Mouse (Mus musculus): ENCODE results near the gene Enox1. TPM values are rescaled to one million over a fixed set of nuclear protein-coding genes. Genes with fewer than 3 reads are reported as not detected.

The Enox1 gene
- total and polyA plus RNA-seq, 3 experiments = not detected

GRCm38 (mm10) chr14:77580937-77581270 is 424.3 kb downstream of the Enox1 start:
- H3K27ac ChIP-seq (ENCODE audit: insufficient read depth, low read depth) = no peak overlapping the region
- no peaks in the 10 kb centered on the region for H3K36me3 ChIP-seq (replicated peaks in 1 of 2; ENCODE audit: control insufficient read depth in 1 of 2, insufficient read depth in 1 of 2, low read length in 1 of 2)
- H3K27me3 ChIP-seq (replicated peaks) = no peaks in the 10 kb centered on the region
- DNase-seq (ENCODE audit: extremely low read depth) = no peak
- H3K9me3 ChIP-seq (replicated peaks; ENCODE audit: low read length) = peaks cover 84% of the 10 kb centered on the region
- no peak overlapping the region for H3K9ac ChIP-seq (ENCODE audit: insufficient read depth, low read depth)
- H3K4me2 ChIP-seq (ENCODE audit: insufficient read depth, low read depth, poor library complexity, severe bottlenecking) = no peak overlapping the region
- in situ Hi-C loops (cut with MboI; ENCODE audit: low pct_ligation_motif_present, low pct_unique_long_range_greater_than_20kb, low sequenced_read_pairs) (no loop called here), dilution Hi-C loops (cut with MboI; ENCODE audit: extremely low pct_ligation_motif_present, extremely low pct_unique_long_range_greater_than_20kb, low sequenced_read_pairs) (no loop called here)
- TF ChIP-seq ZNF384 (IDR thresholded peaks at IDR 0.05; ENCODE audit: low read depth, low read length) (no peak), USF1 (IDR thresholded peaks at IDR 0.05; ENCODE audit: low read depth, low read length) (no peak), IRF4 (IDR thresholded peaks at IDR 0.05; ENCODE audit: low read depth, low read length) (no peak), TBP (conservative IDR thresholded peaks at IDR 0.05; ENCODE audit: low read depth, low read length) (no peak), MXI1 (IDR thresholded peaks at IDR 0.05; ENCODE audit: low read depth, low read length) (no peak), ZC3H11A (IDR thresholded peaks at IDR 0.05; ENCODE audit: low read depth, low read length) (no peak), E2F4 (IDR thresholded peaks at IDR 0.05; ENCODE audit: insufficient replicate concordance, low read depth, low read length) (no peak), CHD2 (IDR thresholded peaks at IDR 0.05; ENCODE audit: low read length) (no peak)
- H3K4me1 ChIP-seq (ENCODE audit: control insufficient read depth in 1 of 2, insufficient read depth in 2 of 2) = no peaks in the 10 kb centered on the region
- no peak overlapping the region for H3K4me3 ChIP-seq (replicated peaks in 1 of 3; ENCODE audit: low read depth in 2 of 3, low read length in 2 of 3, poor library complexity in 1 of 3)
- no peaks in the 10 kb centered on the region for H3K79me2 ChIP-seq (replicated peaks; ENCODE audit: control insufficient read depth, extremely low read depth, insufficient read depth, poor library complexity, severe bottlenecking)

GRCm38 (mm10) chr14:77581616-77582015 is 425.1 kb downstream of the Enox1 start:
- no peak overlapping the region for H3K9ac ChIP-seq (ENCODE audit: insufficient read depth, low read depth)
- peaks cover 86% of the 10 kb centered on the region for H3K9me3 ChIP-seq (replicated peaks; ENCODE audit: low read length)
- H3K27ac ChIP-seq (ENCODE audit: insufficient read depth, low read depth) = no peak overlapping the region
- no peaks in the 10 kb centered on the region for H3K36me3 ChIP-seq (replicated peaks in 1 of 2; ENCODE audit: control insufficient read depth in 1 of 2, insufficient read depth in 1 of 2, low read length in 1 of 2)
- TF ChIP-seq JUND (conservative IDR thresholded peaks at IDR 0.05; ENCODE audit: low read depth, low read length) (no peak), IRF4 (IDR thresholded peaks at IDR 0.05; ENCODE audit: low read depth, low read length) (no peak), TBP (conservative IDR thresholded peaks at IDR 0.05; ENCODE audit: low read depth, low read length) (no peak), MAZ (IDR thresholded peaks at IDR 0.05; ENCODE audit: low read depth, low read length) (no peak), ELF1 (IDR thresholded peaks at IDR 0.05; ENCODE audit: low read depth, low read length) (no peak)
- H3K4me3 ChIP-seq (replicated peaks in 1 of 3; ENCODE audit: low read depth in 2 of 3, low read length in 2 of 3, poor library complexity in 1 of 3) = no peak overlapping the region
- H3K79me2 ChIP-seq (replicated peaks; ENCODE audit: control insufficient read depth, extremely low read depth, insufficient read depth, poor library complexity, severe bottlenecking) = no peaks in the 10 kb centered on the region
- H3K27me3 ChIP-seq (replicated peaks) = no peaks in the 10 kb centered on the region
- no peak overlapping the region for H3K4me2 ChIP-seq (ENCODE audit: insufficient read depth, low read depth, poor library complexity, severe bottlenecking)
- in situ Hi-C loops (cut with MboI; ENCODE audit: low pct_ligation_motif_present, low pct_unique_long_range_greater_than_20kb, low sequenced_read_pairs) = no loop called here
- no peak for DNase-seq (ENCODE audit: extremely low read depth)
- no peaks in the 10 kb centered on the region for H3K4me1 ChIP-seq (ENCODE audit: control insufficient read depth in 1 of 2, insufficient read depth in 2 of 2)
- dilution Hi-C loops (cut with MboI; ENCODE audit: extremely low pct_ligation_motif_present, extremely low pct_unique_long_range_greater_than_20kb, low sequenced_read_pairs) = no loop called here

DNA sequence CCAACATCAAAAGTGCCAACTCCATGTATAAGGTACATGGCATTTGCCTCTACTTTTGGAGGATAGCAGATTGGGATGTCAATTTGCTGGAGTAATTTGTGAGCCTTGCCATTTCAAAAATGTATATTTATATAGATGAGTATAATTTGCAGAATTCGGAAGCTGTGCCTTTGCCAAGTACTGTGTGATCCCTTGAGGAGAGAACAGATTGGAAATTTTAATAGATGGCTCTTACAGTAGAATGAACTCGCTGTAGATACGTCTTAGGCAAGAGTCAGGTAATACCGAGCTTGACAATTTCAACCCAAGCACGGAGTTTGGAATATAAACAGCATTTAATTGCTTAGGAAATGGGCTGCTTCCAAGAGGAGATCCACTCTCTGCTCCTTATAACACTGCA is 427.9 kb downstream of the Enox1 start:
- H3K27ac ChIP-seq (ENCODE audit: insufficient read depth, low read depth) = no peak overlapping the region
- no peak overlapping the region for H3K9ac ChIP-seq (ENCODE audit: insufficient read depth, low read depth)
- dilution Hi-C loops (cut with MboI; ENCODE audit: extremely low pct_ligation_motif_present, extremely low pct_unique_long_range_greater_than_20kb, low sequenced_read_pairs) (no loop called here), in situ Hi-C loops (cut with MboI; ENCODE audit: low pct_ligation_motif_present, low pct_unique_long_range_greater_than_20kb, low sequenced_read_pairs) (no loop called here)
- H3K9me3 ChIP-seq (replicated peaks; ENCODE audit: low read length) = peaks cover 77% of the 10 kb centered on the region
- no peak overlapping the region for H3K4me3 ChIP-seq (replicated peaks in 1 of 3; ENCODE audit: low read depth in 2 of 3, low read length in 2 of 3, poor library complexity in 1 of 3)
- no peaks in the 10 kb centered on the region for H3K4me1 ChIP-seq (ENCODE audit: control insufficient read depth in 1 of 2, insufficient read depth in 2 of 2)
- no peak overlapping the region for H3K4me2 ChIP-seq (ENCODE audit: insufficient read depth, low read depth, poor library complexity, severe bottlenecking)
- DNase-seq (ENCODE audit: extremely low read depth) = no peak
- H3K36me3 ChIP-seq (replicated peaks in 1 of 2; ENCODE audit: control insufficient read depth in 1 of 2, insufficient read depth in 1 of 2, low read length in 1 of 2) = no peaks in the 10 kb centered on the region
- no peaks in the 10 kb centered on the region for H3K27me3 ChIP-seq (replicated peaks)
- no peak for TF ChIP-seq UBTF (IDR thresholded peaks at IDR 0.05; ENCODE audit: low read depth, low read length)
- TF ChIP-seq MXI1 (IDR thresholded peaks at IDR 0.05; ENCODE audit: low read depth, low read length) = no peak
- no peak for TF ChIP-seq NRF1 (IDR thresholded peaks at IDR 0.05; ENCODE audit: low read depth, low read length)
- no peak for TF ChIP-seq MAZ (IDR thresholded peaks at IDR 0.05; ENCODE audit: low read depth, low read length)
- TF ChIP-seq ZNF384 (IDR thresholded peaks at IDR 0.05; ENCODE audit: low read depth, low read length) = no peak
- TF ChIP-seq ZMIZ1 (IDR thresholded peaks at IDR 0.05; ENCODE audit: low read depth, low read length) = no peak
- TF ChIP-seq KAT2A (IDR thresholded peaks at IDR 0.05; ENCODE audit: insufficient replicate concordance, low read length) = no peak
- TF ChIP-seq JUND (conservative IDR thresholded peaks at IDR 0.05; ENCODE audit: low read depth, low read length) = no peak
- TF ChIP-seq MEF2A (IDR thresholded peaks at IDR 0.05; ENCODE audit: borderline replicate concordance, low read depth, low read length) = no peak
- no peak for TF ChIP-seq MAX (IDR thresholded peaks at IDR 0.05; ENCODE audit: low read length)
- TF ChIP-seq CTCF (conservative IDR thresholded peaks at IDR 0.05 in 1 of 2, IDR thresholded peaks at IDR 0.05 in 1 of 2; ENCODE audit: low read depth in 2 of 2, low read length in 2 of 2) = no peak
- no peak for TF ChIP-seq TBP (conservative IDR thresholded peaks at IDR 0.05; ENCODE audit: low read depth, low read length)
- TF ChIP-seq ZKSCAN1 (IDR thresholded peaks at IDR 0.05; ENCODE audit: borderline replicate concordance, low read depth, low read length) = no peak
- TF ChIP-seq SIN3A (IDR thresholded peaks at IDR 0.05; ENCODE audit: low read length) = no peak
- H3K79me2 ChIP-seq (replicated peaks; ENCODE audit: control insufficient read depth, extremely low read depth, insufficient read depth, poor library complexity, severe bottlenecking) = no peaks in the 10 kb centered on the region
